Mouse (Mus musculus) 416B (cell line): Measurements from ENCODE around the gene Klhdc8a.
A peak's percentile ranks its signal among the peaks of the same experiment; 100 is the strongest.

Experiments used
- DNase-seq: peaks from one replicate; pipeline ENCODE4 v3.0.0; 2011; ENCODE audit warnings: low read depth

Klhdc8a gene

DNA sequence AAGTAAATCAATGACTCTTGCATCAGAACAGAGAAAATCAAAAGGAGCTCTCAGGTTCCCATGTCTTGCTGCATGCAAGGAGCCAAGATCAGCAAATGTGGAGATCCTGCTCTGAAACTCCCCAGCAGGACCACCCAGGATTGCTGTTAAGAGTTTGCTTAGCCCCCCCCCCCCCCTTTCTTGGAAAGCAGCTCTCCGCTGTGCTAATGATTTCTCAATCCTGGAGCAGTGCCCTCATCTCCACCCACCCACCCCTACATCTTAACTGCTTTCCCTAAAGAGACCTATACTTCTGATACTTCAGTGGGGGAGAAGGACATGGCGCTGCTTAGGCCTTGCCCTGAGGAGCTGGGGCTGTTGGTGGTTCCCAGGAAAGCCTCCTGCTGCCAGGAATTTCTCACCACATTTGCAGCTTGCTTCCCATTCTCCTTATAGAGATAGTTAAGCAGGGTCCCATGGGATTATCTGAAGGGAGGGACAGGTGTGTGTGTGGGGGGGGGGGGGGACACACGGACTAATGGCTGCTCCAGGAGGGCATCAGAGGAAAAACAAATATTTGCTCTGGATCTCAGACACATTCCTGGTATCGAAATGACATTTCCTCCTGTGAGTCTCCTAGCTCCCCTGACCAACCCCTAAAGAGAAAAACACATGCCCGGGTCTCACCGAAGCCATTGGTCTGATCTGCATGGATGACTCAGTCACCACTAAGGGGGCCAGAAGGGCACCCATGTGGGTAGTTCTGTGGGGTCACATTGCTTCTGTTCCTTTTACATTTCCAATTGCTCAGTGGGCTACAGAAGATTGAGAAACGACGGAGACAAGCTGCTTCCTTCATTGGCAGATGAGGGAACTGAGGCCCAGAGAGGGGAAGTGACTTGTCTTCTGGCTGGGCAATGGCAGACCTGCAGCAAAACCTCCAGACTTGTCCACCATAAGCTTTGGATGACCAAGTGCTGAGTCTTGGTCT, 19.8 kb downstream of the Klhdc8a start:
- peak; percentile 95 for DNase-seq

- peak; percentile 95 for DNase-seq
Measured at GRCm38 (mm10) chr1:132319242-132319641, 20.8 kb downstream of the Klhdc8a start.

- DNase-seq, result no peak
Measured at GRCm38 (mm10) chr1:132321821-132322580, 23.6 kb downstream of the Klhdc8a start.

- no peak for DNase-seq
Measured at GRCm38 (mm10) chr1:132322711-132323542, 24.5 kb downstream of the Klhdc8a start.

GRCm38 (mm10) chr1:132326777-132327176, 28.4 kb downstream of the Klhdc8a start:
- peak; percentile 29 for DNase-seq

GRCm38 (mm10) chr1:132327477-132327876, 29.1 kb downstream of the Klhdc8a start:
- DNase-seq, result no peak

GRCm38 (mm10) chr1:132328565-132328964, 30.1 kb downstream of the Klhdc8a start:
- DNase-seq, result no peak

GRCm38 (mm10) chr1:132329656-132330055, 31.2 kb downstream of the Klhdc8a start:
- DNase-seq, result no peak

- DNase-seq, result no peak
Measured at GRCm38 (mm10) chr1:132330397-132330796, 32.0 kb downstream of the Klhdc8a start.

- DNase-seq, result no peak
Measured at GRCm38 (mm10) chr1:132331283-132331682, 32.9 kb downstream of the Klhdc8a start.

DNA sequence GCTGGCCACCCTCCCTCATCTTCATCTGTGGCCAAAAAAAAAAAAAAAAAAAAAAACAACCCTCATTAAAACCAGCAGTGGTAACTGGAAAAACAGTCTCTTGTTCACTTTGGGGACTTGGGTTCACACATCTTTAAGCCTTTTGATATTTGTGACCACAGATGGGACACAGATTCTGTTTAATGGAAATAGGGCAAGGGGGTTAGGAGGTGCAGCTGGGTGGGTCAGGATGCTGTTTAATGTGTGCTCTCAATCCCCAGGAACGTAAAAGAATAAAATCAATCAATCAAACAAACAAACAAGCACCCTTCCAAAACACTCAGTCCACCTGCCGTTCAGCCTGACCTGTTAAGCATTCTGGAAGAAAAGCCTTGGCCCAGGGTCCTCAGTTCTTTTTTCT, 34.8 kb downstream of the Klhdc8a start:
- DNase-seq, result no peak

GRCm38 (mm10) chr1:132333675-132334141, 35.3 kb downstream of the Klhdc8a start:
- no peak for DNase-seq

DNA sequence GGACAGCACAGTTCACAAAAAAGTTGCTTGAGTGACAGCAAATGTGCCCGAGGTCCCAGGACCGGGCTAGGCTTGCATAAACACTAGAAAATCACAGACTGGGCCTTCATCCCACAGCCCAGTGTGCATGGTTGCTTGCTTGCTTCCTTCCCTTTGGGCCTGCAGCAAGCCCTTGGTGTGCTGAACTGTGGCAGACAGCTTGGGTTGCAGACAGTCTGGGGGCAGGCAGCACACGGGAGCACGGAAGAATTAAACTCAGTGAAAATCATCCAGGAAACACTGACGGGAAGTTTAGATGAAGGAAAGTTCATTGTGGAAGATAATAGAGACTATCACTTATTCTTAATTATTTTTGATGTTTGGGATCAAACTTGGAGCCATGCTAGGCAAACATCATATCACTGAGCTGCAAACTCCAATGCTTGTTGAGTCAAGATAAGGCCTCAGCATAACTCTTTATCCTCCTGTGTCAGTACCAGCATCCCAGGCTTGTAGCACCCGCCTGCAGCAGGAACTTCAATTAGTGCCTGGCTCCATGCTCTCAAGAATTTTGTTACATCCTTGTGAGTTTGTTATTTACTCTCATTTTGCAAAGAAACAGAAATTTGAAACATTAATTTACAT, 35.9 kb downstream of the Klhdc8a start:
- no peak for DNase-seq

- DNase-seq, result no peak
Measured at GRCm38 (mm10) chr1:132335378-132335965, 37.0 kb downstream of the Klhdc8a start.

GRCm38 (mm10) chr1:132336921-132337320, 38.5 kb downstream of the Klhdc8a start:
- no peak for DNase-seq

GRCm38 (mm10) chr1:132338027-132338660, 39.7 kb downstream of the Klhdc8a start:
- no peak for DNase-seq

- peak; percentile 92 for DNase-seq
Measured at GRCm38 (mm10) chr1:132341731-132342501, 43.5 kb downstream of the Klhdc8a start.

DNA sequence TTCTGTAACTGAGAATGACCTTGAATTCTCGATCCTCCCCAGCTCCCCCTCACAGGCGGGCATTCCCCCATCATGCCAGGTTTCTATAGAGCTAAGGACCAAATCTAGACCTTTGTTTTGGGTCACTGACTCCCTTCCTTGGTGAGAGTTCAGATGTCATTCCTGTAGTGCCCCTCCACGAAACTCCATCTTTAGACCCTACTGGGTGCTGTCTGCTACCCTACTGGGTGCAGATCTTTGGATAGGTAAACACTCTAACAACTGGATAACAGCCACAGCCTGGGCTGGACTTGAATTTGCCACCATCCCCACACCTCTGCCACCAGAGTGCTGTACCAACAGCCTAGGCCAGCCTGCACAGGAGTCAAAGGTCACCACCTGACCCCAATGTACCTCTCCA, 44.1 kb downstream of the Klhdc8a start:
- no peak for DNase-seq

GRCm38 (mm10) chr1:132343191-132343590, 44.8 kb downstream of the Klhdc8a start:
- DNase-seq, result peak; percentile 28

DNA sequence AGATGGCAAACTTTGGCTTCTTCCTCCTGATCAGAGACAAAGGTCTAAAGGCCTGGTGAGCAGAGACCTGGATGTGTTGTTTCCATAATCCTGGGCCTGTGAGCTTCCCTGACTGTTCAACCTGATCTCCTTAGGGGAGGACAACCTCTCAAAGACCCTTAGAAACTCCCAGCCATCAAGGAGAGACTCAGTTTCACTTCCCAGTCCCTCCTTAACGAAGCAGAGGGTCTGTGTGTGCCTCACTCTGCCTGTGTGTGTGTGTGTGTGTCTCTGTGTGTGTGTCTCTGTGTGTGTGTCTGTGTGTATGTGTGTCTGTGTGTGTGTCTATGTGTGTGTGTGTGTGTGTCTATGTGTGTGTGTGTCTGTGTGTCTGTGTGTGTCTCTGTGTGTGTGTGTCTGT, 45.2 kb downstream of the Klhdc8a start:
- no peak for DNase-seq
